Mouse (Mus musculus) cerebellum, adult 2 months (tissue): ENCODE results near the gene Lyrm9. TPM values are rescaled to one million over a fixed set of nuclear protein-coding genes. Genes with fewer than 3 reads are reported as not detected.

Experiments
- DNase-seq, 2 experiments: peaks; one replicate each; pipeline ENCODE4 v3.0.0; 2021
- H3K27ac ChIP-seq: fragments of 200-500 bp; 2 replicates; pipeline ENCODE4 v1.5.1; 2012; ENCODE audit warnings: low read length, control low read depth, inconsistent platforms; ENCODE audit not compliant: insufficient read depth
- H3K27me3 ChIP-seq: fragments of 200-500 bp; 2 replicates; pipeline ENCODE4 v1.6.1; 2012; ENCODE audit warnings: inconsistent platforms, mild to moderate bottlenecking, low read length, moderate library complexity; ENCODE audit not compliant: control insufficient read depth, insufficient read depth
- H3K4me1 ChIP-seq: fragments of 200-500 bp; 2 replicates; pipeline ENCODE4 v1.6.1; 2011; ENCODE audit warnings: low read length; ENCODE audit not compliant: control insufficient read depth, insufficient read depth
- H3K4me3 ChIP-seq: fragments of 200-500 bp; replicated peaks from 2 replicates; pipeline ENCODE3; 2011; ENCODE audit warnings: mild to moderate bottlenecking, low read depth, low read length, control low read depth; ENCODE audit not compliant: insufficient read depth
- CTCF ChIP-seq: fragments of 200-500 bp; IDR thresholded peaks from 2 replicates; pipeline ENCODE4 v1.5.1; 2011; ENCODE audit warnings: low read depth, mild to moderate bottlenecking, control low read depth, low read length, moderate library complexity, borderline replicate concordance; ENCODE audit not compliant: insufficient read depth
- POLR2A ChIP-seq: fragments of 200-500 bp; IDR thresholded peaks from 2 replicates; pipeline ENCODE4 v1.6.1; 2011; ENCODE audit warnings: low read length, control low read depth, borderline replicate concordance; ENCODE audit not compliant: insufficient read depth
- WGBS: fragments of 180-500 bp; shearing (Covaris S2); methylation state at CpG from one replicate; pipeline ENCODE4 v1.1.7; 2018; 5-methylcytosine and 5-hydroxymethylcytosine counted together
- polyA plus RNA-seq: library from polyadenylated mRNA; depleted of rRNA; stranded (reverse); fragments of >200 nt; gene quantifications from 2 replicates; pipeline ENCODE4 v1.2.3, GENCODE M21; 2012

The Lyrm9 gene
- polyA plus RNA-seq, 1 experiment = 22.6 TPM

- no peaks in the 10 kb centered on the region for H3K27me3 ChIP-seq
- no peak overlapping the region for H3K27ac ChIP-seq
- H3K4me3 ChIP-seq = no peak overlapping the region
- 75% methylated on average over 11 of the region's 11 CpGs for WGBS
- TF ChIP-seq POLR2A = no peak
- no peak for TF ChIP-seq CTCF
- DNase-seq = no peak
- no peaks in the 10 kb centered on the region for H3K4me1 ChIP-seq
Observed at GRCm38 (mm10) chr11:78789370-78790060, 36.9 kb upstream of the Lyrm9 start.

GRCm38 (mm10) chr11:78791582-78791981 is 34.8 kb upstream of the Lyrm9 start:
- WGBS = 7% methylated on average over 4 of the region's 4 CpGs
- H3K4me3 ChIP-seq = no peak overlapping the region
- H3K27ac ChIP-seq = no peak overlapping the region
- H3K27me3 ChIP-seq = no peaks in the 10 kb centered on the region
- peak in 1 of 2 experiments; percentile 13 for DNase-seq
- H3K4me1 ChIP-seq = no peaks in the 10 kb centered on the region
- TF ChIP-seq CTCF (no peak), POLR2A (no peak)

GRCm38 (mm10) chr11:78792055-78792454 is 34.3 kb upstream of the Lyrm9 start:
- H3K27ac ChIP-seq = no peak overlapping the region
- H3K27me3 ChIP-seq = no peaks in the 10 kb centered on the region
- TF ChIP-seq POLR2A = no peak
- no peak for TF ChIP-seq CTCF
- no peak for DNase-seq
- no peak overlapping the region for H3K4me3 ChIP-seq
- H3K4me1 ChIP-seq = no peaks in the 10 kb centered on the region
- WGBS = 43% methylated on average over 5 of the region's 5 CpGs

- no peak for TF ChIP-seq CTCF
- TF ChIP-seq POLR2A = no peak
- no peaks in the 10 kb centered on the region for H3K27me3 ChIP-seq
- WGBS = 13% methylated on average over 11 of the region's 11 CpGs
- DNase-seq = no peak
- no peak overlapping the region for H3K4me3 ChIP-seq
- no peaks in the 10 kb centered on the region for H3K4me1 ChIP-seq
- H3K27ac ChIP-seq = no peak overlapping the region
Observed at GRCm38 (mm10) chr11:78792465-78792864, 33.9 kb upstream of the Lyrm9 start.

GRCm38 (mm10) chr11:78793116-78793515 is 33.3 kb upstream of the Lyrm9 start:
- no peak for TF ChIP-seq CTCF
- no peak for TF ChIP-seq POLR2A
- 80% methylated on average over 11 of the region's 11 CpGs for WGBS
- no peak for DNase-seq
- Histone ChIP-seq H3K4me3 (no peak overlapping the region), H3K4me1 (no peaks in the 10 kb centered on the region), H3K27ac (no peak overlapping the region), H3K27me3 (no peaks in the 10 kb centered on the region)

- H3K4me3 ChIP-seq = no peak overlapping the region
- WGBS = 85% methylated on average over 10 of the region's 10 CpGs
- no peak overlapping the region for H3K27ac ChIP-seq
- H3K27me3 ChIP-seq = no peaks in the 10 kb centered on the region
- no peak for DNase-seq
- H3K4me1 ChIP-seq = no peaks in the 10 kb centered on the region
- TF ChIP-seq POLR2A = no peak
- TF ChIP-seq CTCF = no peak
Observed at GRCm38 (mm10) chr11:78796072-78796729, 30.2 kb upstream of the Lyrm9 start.

GRCm38 (mm10) chr11:78801094-78801493 is 25.3 kb upstream of the Lyrm9 start:
- no peaks in the 10 kb centered on the region for H3K27me3 ChIP-seq
- WGBS = 93% methylated on average over 4 of the region's 4 CpGs
- H3K4me3 ChIP-seq = no peak overlapping the region
- H3K27ac ChIP-seq = no peak overlapping the region
- no peak for DNase-seq
- TF ChIP-seq CTCF = no peak
- TF ChIP-seq POLR2A = no peak
- H3K4me1 ChIP-seq = peaks cover 8% of the 10 kb centered on the region

GRCm38 (mm10) chr11:78803587-78804316 is 22.6 kb upstream of the Lyrm9 start:
- TF ChIP-seq CTCF = no peak
- TF ChIP-seq POLR2A = no peak
- Histone ChIP-seq H3K4me1 (peaks cover 8% of the 10 kb centered on the region), H3K4me3 (no peak overlapping the region), H3K27ac (no peak overlapping the region), H3K27me3 (no peaks in the 10 kb centered on the region)
- peak; percentile 53 to 54 for DNase-seq
- WGBS = 28% methylated on average over 14 of the region's 14 CpGs
